Mouse (Mus musculus) urinary bladder, adult 18-20 months (tissue): ENCODE measurements around the gene Prex1.
A peak's percentile ranks its signal among the peaks of the same experiment; 100 is the strongest.

Experiments
- DNase-seq, 2 experiments: peaks; one replicate each; pipeline ENCODE4 v3.0.0; 2022; ENCODE audit warnings: low spot score in 2 of 2, mixed read lengths in 2 of 2

The Prex1 gene

DNA sequence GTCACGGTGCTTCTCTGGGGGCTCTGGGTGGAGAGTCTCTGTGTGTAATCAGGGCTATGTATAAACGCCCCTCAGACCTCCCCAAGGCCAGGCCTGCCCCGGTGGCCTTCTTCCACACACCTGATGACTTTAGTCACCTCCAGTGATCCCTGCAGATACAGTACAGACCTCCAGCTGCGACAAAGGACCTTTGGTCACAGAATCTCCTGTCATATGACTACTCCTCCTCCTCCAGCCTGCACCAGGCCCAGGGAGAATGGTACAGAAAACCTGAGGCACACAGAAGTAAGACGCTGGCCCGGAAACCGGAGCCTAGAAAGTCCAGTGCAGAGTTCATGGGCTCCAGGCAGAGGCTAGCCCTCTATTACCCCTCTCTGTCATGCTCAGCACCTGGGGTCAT is 152.8 kb downstream of the Prex1 start:
- no peak for DNase-seq

- no peak for DNase-seq
These were observed 154.1 kb downstream of the Prex1 start for GRCm38 (mm10) chr2:166559531-166559930.

DNA sequence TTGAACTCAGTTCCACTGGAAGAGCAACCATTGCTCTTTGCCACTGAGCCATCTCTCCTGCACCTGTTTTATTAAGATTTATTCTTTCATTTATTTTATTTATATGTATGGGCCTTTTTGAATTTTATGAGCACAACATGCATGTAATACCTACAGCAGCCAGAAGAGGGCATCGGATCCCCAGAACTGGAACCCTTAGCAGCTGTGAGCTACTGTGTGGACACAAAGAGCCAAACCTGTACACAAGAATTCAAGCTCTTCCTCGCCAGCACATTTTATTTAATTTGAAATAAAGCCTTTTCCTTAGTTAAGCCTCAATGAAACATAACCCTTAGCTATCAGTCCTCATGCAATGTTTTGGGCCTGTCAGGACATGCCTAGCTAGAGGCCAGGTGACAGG is 158.1 kb downstream of the Prex1 start:
- no peak for DNase-seq

DNA sequence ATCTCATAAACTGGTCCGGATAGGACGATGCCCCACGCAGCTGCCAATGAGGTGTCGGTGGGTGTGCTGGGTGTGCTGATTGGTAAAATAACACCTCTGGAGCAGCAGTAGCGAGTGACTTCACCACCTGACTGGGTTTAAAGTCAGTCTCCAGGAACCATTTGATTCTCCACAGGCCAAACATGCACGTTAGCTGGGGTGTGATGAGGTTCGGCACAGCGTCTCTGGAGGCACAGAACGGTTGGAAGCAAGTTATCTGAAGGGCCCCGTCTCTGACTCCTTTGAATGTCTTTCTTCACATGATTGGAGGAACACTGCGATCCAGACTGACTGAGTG is 159.5 kb downstream of the Prex1 start:
- DNase-seq = no peak

DNA sequence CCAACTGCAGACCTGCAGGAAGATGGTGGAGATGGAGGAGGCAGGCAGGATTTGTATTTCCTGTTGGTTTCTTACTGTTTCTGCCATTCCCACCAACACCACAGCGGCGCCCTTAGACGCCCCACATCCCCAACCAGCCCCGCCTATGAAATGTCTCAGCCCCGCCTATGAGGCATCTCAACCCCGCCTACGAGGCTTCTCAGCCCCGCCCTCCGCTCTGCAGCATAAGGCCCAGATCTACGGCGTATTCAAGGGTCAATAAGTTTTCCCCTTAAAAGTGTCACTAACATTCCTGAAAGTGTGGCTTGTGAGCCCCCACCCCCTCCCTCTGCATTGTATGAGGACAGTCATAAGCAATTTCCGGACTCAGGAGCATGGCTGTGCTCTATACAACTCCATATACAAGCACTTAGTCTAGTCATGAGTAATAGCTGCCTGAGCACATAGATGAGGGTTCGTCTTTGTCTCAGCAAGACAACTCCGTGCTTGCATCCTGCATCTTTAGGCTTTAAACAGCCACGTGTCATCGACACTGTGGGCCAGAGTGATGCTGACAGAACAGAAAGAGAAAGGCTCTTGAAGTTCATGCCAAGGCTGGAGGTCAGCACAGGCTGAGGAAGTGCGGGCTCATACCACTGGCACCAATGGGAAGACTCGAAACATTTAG is 160.0 kb downstream of the Prex1 start:
- no peak for DNase-seq

GRCm38 (mm10) chr2:166552657-166553056 is 161.0 kb downstream of the Prex1 start:
- no peak for DNase-seq

GRCm38 (mm10) chr2:166551831-166552498 is 161.7 kb downstream of the Prex1 start:
- DNase-seq = no peak

DNA sequence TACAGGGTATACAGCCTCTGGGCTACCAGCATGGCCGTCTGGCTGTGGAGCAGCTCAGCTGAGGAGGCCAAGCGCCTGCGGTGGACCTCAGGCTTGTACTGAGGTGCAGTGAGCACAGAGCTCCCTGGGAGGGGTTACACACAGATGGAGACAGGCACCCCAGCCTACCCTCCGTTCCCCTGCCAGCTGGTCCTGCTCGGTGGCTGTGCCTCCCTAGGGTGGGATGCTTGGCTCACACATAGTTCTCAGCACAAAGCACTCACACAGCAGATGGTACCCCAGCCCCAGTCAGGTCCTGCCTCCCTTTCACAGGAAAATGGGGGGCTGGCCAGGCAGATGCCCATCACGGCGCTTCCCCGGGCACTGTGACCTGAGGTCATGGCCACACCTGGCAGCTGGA is 163.8 kb downstream of the Prex1 start:
- DNase-seq = no peak

- DNase-seq = no peak
These were observed 164.6 kb downstream of the Prex1 start for GRCm38 (mm10) chr2:166549069-166549468.

DNA sequence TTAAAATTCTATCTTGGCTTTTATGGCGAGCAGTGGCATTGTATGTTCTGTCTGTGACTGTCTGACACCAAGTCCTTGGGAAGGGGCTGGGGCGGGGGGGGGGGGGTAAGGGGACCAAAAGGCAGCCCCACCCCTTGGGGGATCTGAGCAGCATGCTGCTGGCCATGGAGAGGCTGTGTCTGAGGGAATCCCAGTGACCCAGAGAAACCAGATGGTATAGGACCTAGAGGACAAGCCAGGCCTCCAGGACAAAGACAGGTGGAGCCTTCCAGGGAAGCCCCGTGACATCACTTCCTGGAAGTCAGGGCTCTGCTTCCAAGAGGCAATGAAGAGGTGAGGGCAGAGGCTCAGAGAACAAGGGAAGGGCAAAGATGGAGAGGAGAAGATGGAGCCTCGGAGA is 168.1 kb downstream of the Prex1 start:
- DNase-seq = no peak

GRCm38 (mm10) chr2:166544575-166545251 is 168.9 kb downstream of the Prex1 start:
- DNase-seq = no peak

DNA sequence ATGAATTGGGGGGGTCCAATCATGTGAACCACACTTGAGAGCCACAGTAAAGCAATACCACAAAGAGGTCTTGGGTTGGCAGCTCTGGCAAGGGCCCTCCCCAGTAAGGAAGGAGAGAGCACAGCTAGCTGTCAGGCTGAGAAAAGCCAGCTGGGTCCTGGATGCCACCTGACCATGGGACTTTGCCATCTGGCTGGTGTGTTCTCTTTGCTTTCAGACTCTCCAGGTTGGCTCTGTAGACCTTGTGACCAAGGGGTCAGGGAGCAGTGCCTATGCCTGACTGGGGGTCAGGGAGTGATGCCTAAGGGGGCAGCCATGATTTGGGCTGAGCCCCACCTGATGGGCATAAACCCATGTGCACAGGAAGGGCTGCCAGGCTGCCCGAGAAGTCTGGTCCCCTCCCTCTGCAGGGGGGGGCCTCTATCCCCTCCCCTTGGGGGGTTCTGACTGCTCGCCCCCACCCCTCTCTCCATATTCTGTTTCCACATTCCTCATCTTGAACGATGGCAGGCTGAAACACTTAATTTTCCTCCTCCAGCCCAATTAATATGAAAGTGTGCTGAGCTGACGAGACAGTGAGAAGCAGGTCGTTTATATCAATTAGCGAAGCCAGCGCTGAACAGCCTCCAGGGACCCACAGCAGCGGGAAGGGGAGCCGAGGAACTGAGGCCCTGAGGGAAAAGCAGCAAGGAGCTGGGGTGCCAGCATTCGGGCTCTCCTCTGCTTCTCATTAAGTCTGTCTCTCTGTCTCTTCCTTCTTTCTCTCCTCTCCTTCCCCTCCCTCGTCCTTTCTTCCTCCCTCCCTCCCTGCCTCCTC is 172.3 kb downstream of the Prex1 start:
- DNase-seq = no peak

GRCm38 (mm10) chr2:166540216-166540615 is 173.4 kb downstream of the Prex1 start:
- no peak for DNase-seq

GRCm38 (mm10) chr2:166536896-166537295 is 176.7 kb downstream of the Prex1 start:
- no peak for DNase-seq

DNA sequence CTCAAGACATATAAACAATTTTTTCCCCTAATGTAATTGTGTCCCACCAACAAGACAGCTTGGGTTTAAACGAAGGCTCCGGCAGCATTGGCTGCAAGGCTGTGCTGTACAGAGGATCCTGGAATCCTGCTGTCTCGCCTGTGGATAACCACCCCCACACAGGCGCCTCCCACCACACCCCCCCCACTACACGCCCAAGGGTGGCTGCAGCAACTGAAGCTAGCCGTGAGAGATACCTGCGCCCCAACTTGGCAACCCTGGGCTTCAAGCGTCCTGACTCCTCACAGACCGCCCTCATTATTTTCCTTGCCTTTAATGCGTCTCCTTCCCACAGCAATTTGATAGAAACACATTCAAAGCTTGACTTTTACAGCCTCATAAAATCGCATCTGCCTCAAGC is 178.1 kb downstream of the Prex1 start:
- DNase-seq = no peak

DNA sequence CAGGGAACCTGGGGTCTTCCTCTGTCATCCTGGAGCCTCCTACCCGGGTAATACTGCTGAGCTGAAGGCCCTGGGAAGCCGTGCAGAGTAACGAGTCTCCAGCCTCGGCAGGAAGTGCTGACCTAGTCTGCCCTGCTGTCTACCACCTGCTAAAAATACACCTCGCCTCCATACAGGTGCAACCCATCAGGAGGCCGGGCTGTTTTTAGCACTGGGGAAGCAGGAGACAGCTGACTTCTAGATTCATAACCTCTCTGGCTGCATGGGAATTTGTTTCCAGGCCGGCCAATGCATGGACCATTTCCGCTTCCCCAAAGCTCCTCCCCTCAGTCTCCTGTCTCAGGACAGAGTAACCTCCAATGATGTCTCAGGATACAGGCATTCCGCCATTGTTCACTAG is 187.4 kb downstream of the Prex1 start:
- no peak for DNase-seq

DNA sequence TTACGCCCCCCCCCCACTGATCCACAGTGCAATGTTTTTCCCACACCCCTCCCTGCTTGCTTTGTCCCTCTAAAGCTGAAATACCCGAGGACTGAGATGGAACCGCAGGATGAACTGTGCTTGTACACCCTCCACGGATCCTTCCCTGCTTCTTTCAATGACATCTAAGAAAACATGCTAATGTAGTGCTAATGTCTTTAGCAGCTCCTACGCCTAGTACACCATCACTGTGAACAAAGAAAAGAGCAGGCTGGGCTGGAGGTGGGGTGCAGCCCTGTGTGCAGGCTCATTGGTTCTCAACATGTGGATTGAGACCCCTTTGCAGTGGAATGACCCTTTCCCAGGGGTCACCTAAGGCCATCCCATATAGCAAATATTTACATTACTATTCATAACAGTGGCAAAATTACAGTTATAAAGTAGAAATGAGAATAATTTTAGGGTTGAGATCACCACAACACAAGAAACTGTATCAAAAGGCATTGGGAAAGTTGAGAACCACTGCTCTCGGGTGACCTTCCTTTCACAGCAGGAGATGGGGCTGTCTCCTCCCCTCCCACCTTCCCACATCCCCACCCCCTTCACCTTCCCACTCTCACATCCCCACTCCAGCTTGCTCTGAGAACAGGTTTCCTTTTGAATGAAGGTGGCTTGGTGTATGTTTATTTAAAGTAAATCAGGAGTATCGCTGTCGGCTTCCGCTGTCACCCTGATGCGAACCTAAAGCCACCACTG is 190.3 kb downstream of the Prex1 start:
- DNase-seq = no peak

DNA sequence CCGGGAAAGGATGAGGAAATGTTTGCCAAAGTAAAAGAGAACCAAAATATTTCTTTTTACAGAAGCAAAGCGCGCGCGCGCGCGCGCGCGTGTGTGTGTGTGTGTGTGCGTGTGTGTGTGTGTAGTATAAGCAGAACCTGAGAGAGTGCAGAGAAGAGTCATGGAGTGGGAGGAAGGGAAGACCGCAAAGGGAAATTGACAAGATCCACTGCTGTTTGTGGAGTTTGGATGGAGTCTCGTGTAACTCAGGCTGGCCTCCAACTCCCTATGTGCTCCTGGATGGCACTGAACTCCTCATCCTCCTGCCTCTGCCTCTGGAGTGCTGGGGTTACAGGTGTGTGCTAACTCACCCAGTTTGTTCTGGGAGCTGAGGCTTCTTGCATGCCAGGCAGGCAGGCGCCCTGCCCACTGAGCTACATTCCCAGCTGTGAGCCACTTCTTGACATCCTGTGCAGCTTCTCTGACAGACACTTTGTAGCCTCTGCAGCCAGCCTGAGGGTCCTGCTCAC is 191.0 kb downstream of the Prex1 start:
- DNase-seq = no peak

DNA sequence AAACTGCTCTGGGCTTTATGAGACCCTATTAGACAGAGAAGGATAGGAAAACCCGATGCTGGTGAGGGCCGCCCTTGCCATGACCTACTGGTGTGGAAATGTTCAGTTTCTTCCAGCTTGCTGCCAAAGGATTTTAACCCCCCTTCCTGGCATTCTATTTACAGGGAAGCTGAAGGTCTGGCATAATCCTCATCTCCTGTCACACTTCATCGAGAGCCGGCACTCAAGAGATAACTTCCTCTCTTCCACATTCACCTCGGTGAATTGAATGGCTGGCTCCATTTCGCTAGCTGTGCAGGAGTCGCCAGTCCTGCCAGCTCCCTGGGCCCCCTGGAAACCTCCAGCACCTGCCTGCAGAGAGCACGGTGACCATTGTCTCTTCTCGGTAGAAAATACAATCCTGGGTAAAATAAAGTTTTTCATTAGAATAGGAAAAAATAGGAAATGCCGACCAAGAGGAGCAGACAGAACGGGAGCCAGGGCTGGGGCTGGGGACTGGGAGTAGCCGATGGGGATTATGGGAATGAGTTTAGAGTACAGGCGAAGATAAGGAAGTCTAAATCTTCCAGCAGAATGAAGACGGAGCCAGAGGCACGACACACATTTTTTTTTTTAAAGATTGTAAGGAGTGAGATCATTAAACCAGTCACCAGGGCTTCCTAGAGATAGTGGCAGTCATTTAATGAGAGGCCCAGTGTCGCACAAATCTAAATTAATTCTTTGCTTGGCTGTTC is 191.6 kb downstream of the Prex1 start:
- peak in 1 of 2 experiments; percentile 18 for DNase-seq

- DNase-seq = no peak
These were observed 192.2 kb downstream of the Prex1 start for GRCm38 (mm10) chr2:166521461-166521860.

DNA sequence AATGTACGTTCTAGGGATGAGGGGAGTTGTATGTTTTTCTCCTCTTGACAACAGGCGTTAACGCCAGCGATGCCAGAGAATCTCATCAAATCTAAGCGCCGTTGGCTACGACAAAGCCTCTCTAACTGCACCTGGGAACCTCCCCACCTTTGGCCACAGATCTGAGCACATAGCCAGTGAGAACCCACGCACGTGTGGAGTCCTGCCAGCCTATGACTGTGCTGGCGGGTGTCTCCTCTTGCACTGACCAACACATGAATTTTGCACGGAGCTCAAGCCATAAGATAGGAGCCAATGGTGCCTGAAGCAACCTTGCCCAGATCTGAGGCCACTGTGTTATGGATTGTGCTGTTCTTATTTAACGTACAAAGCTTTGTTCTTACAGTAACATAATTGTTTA is 193.1 kb downstream of the Prex1 start:
- DNase-seq = no peak
